Mouse (Mus musculus) embryonic facial prominence, embryonic 15.5 days (tissue): ENCODE measurements around the gene Gja8. TPM values are rescaled to one million over a fixed set of nuclear protein-coding genes. Genes with fewer than 3 reads are reported as not detected.

Source experiments
- ATAC-seq: fragments of 200-750 bp; cut with Nextera tagmentation; 2 replicates; pipeline ENCODE4 v1.8.0; 2017; ENCODE audit warnings: low read depth, moderate TSS enrichment; ENCODE audit not compliant: insufficient number of reproducible peaks, low FRiP score, low TSS enrichment
- H3K27ac ChIP-seq: fragments of 300-500 bp; sonication (generic); replicated peaks from 2 replicates; pipeline ENCODE4 v1.5.1; 2015; ENCODE audit warnings: mild to moderate bottlenecking, inconsistent platforms
- H3K27me3 ChIP-seq: fragments of 300-500 bp; sonication (generic); 2 replicates; pipeline ENCODE4 v1.6.1; 2015; ENCODE audit warnings: inconsistent platforms
- H3K36me3 ChIP-seq: fragments of 300-500 bp; sonication (generic); 2 replicates; pipeline ENCODE4 v1.6.1; 2015; ENCODE audit warnings: mild to moderate bottlenecking, inconsistent platforms
- H3K4me1 ChIP-seq: fragments of 300-500 bp; sonication (generic); 2 replicates; pipeline ENCODE4 v1.6.1; 2015; ENCODE audit warnings: inconsistent platforms
- H3K4me2 ChIP-seq: fragments of 300-500 bp; sonication (generic); replicated peaks from 2 replicates; pipeline ENCODE4 v1.6.1; 2015; ENCODE audit warnings: mild to moderate bottlenecking, inconsistent platforms
- H3K4me3 ChIP-seq: fragments of 300-500 bp; sonication (generic); replicated peaks from 2 replicates; pipeline ENCODE4 v1.5.1; 2015; ENCODE audit warnings: mild to moderate bottlenecking, inconsistent platforms
- H3K9ac ChIP-seq: fragments of 300-500 bp; sonication (generic); 2 replicates; pipeline ENCODE4 v1.6.1; 2015; ENCODE audit warnings: inconsistent platforms
- H3K9me3 ChIP-seq: fragments of 300-500 bp; sonication (generic); replicated peaks from 2 replicates; pipeline ENCODE4 v1.6.1; 2016; ENCODE audit warnings: inconsistent platforms
- WGBS: fragments of 180-500 bp; shearing (Covaris S2); methylation state at CpG from one replicate; pipeline ENCODE4 v1.1.7; 2015; 5-methylcytosine and 5-hydroxymethylcytosine counted together
- polyA plus RNA-seq: library from polyadenylated mRNA; unstranded; fragments of >200 nt; fragmentation: Nextera tagmentation; extraction: Ambion mirVana; gene quantifications from 2 replicates; pipeline ENCODE4 v1.2.1, GENCODE M21; 2015

Gene Gja8
- polyA plus RNA-seq: 0.03 and 0.07 TPM in 2 replicates

GRCm38 (mm10) chr3:96925920-96926319, at the start of gene Gja8:
Gene Gja8, minus strand, starts transcription at chr3:96926020.
- H3K9ac ChIP-seq: no peak within 1 kb of the TSS
- no peak for ATAC-seq
- H3K27ac ChIP-seq: no peak within 1 kb of the TSS
- WGBS: 55% methylated on average over 6 of the region's 6 CpGs
- H3K36me3 ChIP-seq: no peaks in the 10 kb centered on the region
- no peak within 1 kb of the TSS for H3K4me3 ChIP-seq
- H3K9me3 ChIP-seq: no peaks in the 10 kb centered on the region
- H3K4me2 ChIP-seq: no peak within 1 kb of the TSS
- H3K4me1 ChIP-seq: 0 out of 2 replicates have a peak, but pooled peaks cover 3% of the 10 kb centered on the region
- H3K27me3 ChIP-seq: no peaks in the 10 kb centered on the region

GRCm38 (mm10) chr3:96974467-96974866, 48.6 kb upstream of the Gja8 start:
- Histone ChIP-seq H3K36me3 (no peaks in the 10 kb centered on the region), H3K4me3 (no peak overlapping the region), H3K9ac (no peak overlapping the region), H3K27me3 (no peaks in the 10 kb centered on the region), H3K27ac (no peak overlapping the region), H3K4me2 (no peak overlapping the region), H3K9me3 (no peaks in the 10 kb centered on the region), H3K4me1 (no peaks in the 10 kb centered on the region)
- WGBS: 80% methylated on average over 7 of the region's 7 CpGs
- ATAC-seq: no peak

- no peaks in the 10 kb centered on the region for H3K36me3 ChIP-seq
- no peaks in the 10 kb centered on the region for H3K4me1 ChIP-seq
- 66% methylated on average over 7 of the region's 7 CpGs for WGBS
- no peaks in the 10 kb centered on the region for H3K27me3 ChIP-seq
- no peak for ATAC-seq
- H3K27ac ChIP-seq: no peak overlapping the region
- H3K9me3 ChIP-seq: no peaks in the 10 kb centered on the region
- H3K9ac ChIP-seq: no peak overlapping the region
- no peak overlapping the region for H3K4me2 ChIP-seq
- no peak overlapping the region for H3K4me3 ChIP-seq
Measured at GRCm38 (mm10) chr3:96970986-96971385, 45.2 kb upstream of the Gja8 start.

GRCm38 (mm10) chr3:96963088-96964034, 37.5 kb upstream of the Gja8 start:
- Histone ChIP-seq H3K4me3 (no peak overlapping the region), H3K27ac (no peak overlapping the region), H3K27me3 (no peaks in the 10 kb centered on the region), H3K36me3 (no peaks in the 10 kb centered on the region), H3K4me2 (no peak overlapping the region), H3K9ac (no peak overlapping the region), H3K9me3 (no peaks in the 10 kb centered on the region), H3K4me1 (0 out of 2 replicates have a peak, but pooled peaks cover 5% of the 10 kb centered on the region)
- WGBS: 65% methylated on average over 12 of the region's 12 CpGs
- ATAC-seq: no peak

GRCm38 (mm10) chr3:96960597-96960996, 34.8 kb upstream of the Gja8 start:
- no peak for ATAC-seq
- H3K4me1 ChIP-seq: 0 out of 2 replicates have a peak, but pooled peaks cover 5% of the 10 kb centered on the region
- no peaks in the 10 kb centered on the region for H3K36me3 ChIP-seq
- no peaks in the 10 kb centered on the region for H3K27me3 ChIP-seq
- H3K9ac ChIP-seq: no peak overlapping the region
- no peaks in the 10 kb centered on the region for H3K9me3 ChIP-seq
- no peak overlapping the region for H3K27ac ChIP-seq
- H3K4me3 ChIP-seq: no peak overlapping the region
- peak overlapping the region; percentile 6; the same call in 1 of the 2 replicates for H3K4me2 ChIP-seq
- 12% methylated on average over 8 of the region's 8 CpGs for WGBS

GRCm38 (mm10) chr3:96953489-96954233, 27.8 kb upstream of the Gja8 start:
- H3K36me3 ChIP-seq: no peaks in the 10 kb centered on the region
- no peaks in the 10 kb centered on the region for H3K27me3 ChIP-seq
- no peaks in the 10 kb centered on the region for H3K9me3 ChIP-seq
- H3K9ac ChIP-seq: no peak overlapping the region
- H3K4me2 ChIP-seq: no peak overlapping the region
- H3K27ac ChIP-seq: no peak overlapping the region
- H3K4me3 ChIP-seq: no peak overlapping the region
- 0 out of 2 replicates have a peak, but pooled peaks cover 7% of the 10 kb centered on the region for H3K4me1 ChIP-seq
- WGBS: 41% methylated on average over 14 of the region's 14 CpGs
- no peak for ATAC-seq

- no peak overlapping the region for H3K4me3 ChIP-seq
- H3K9me3 ChIP-seq: no peaks in the 10 kb centered on the region
- no peak overlapping the region for H3K9ac ChIP-seq
- no peak for ATAC-seq
- H3K4me1 ChIP-seq: no peaks in the 10 kb centered on the region
- H3K27me3 ChIP-seq: no peaks in the 10 kb centered on the region
- no peak overlapping the region for H3K4me2 ChIP-seq
- H3K36me3 ChIP-seq: no peaks in the 10 kb centered on the region
- no peak overlapping the region for H3K27ac ChIP-seq
- 82% methylated on average over 2 of the region's 2 CpGs for WGBS
Measured at GRCm38 (mm10) chr3:96942706-96943105, 16.9 kb upstream of the Gja8 start.

- H3K4me3 ChIP-seq: peak overlapping the region; percentile 28
- H3K9ac ChIP-seq: no peak overlapping the region
- no peak; the same call in 1 of the 2 replicates for ATAC-seq
- H3K27ac ChIP-seq: no peak overlapping the region
- H3K36me3 ChIP-seq: no peaks in the 10 kb centered on the region
- H3K27me3 ChIP-seq: peaks cover 8% of the 10 kb centered on the region; the same call in 1 of the 2 replicates
- 8% methylated on average over 11 of the region's 11 CpGs for WGBS
- H3K4me2 ChIP-seq: peak overlapping the region; percentile 39; the same call in 1 of the 2 replicates
- no peaks in the 10 kb centered on the region for H3K4me1 ChIP-seq
- H3K9me3 ChIP-seq: no peaks in the 10 kb centered on the region
Measured at GRCm38 (mm10) chr3:96938738-96939137, 12.9 kb upstream of the Gja8 start.

GRCm38 (mm10) chr3:96937606-96938005, 11.8 kb upstream of the Gja8 start:
- Histone ChIP-seq H3K27me3 (peaks cover 8% of the 10 kb centered on the region; the same call in 1 of the 2 replicates), H3K4me3 (no peak overlapping the region), H3K9ac (no peak overlapping the region), H3K4me1 (no peaks in the 10 kb centered on the region), H3K36me3 (no peaks in the 10 kb centered on the region), H3K27ac (no peak overlapping the region), H3K9me3 (no peaks in the 10 kb centered on the region), H3K4me2 (no peak overlapping the region)
- ATAC-seq: no peak
- WGBS: 29% methylated on average over 5 of the region's 5 CpGs

- no peak overlapping the region for H3K4me2 ChIP-seq
- WGBS: 6% methylated on average over 6 of the region's 6 CpGs
- H3K9ac ChIP-seq: no peak overlapping the region
- no peaks in the 10 kb centered on the region for H3K4me1 ChIP-seq
- ATAC-seq: no peak
- no peaks in the 10 kb centered on the region for H3K36me3 ChIP-seq
- H3K9me3 ChIP-seq: no peaks in the 10 kb centered on the region
- H3K4me3 ChIP-seq: no peak overlapping the region
- H3K27ac ChIP-seq: no peak overlapping the region
- peaks cover 8% of the 10 kb centered on the region for H3K27me3 ChIP-seq
Measured at GRCm38 (mm10) chr3:96936241-96936640, 10.4 kb upstream of the Gja8 start.

- Histone ChIP-seq H3K27ac (no peak overlapping the region), H3K9ac (no peak overlapping the region), H3K36me3 (no peaks in the 10 kb centered on the region), H3K9me3 (no peaks in the 10 kb centered on the region), H3K4me3 (no peak overlapping the region), H3K27me3 (peaks cover 8% of the 10 kb centered on the region), H3K4me2 (no peak overlapping the region), H3K4me1 (0 out of 2 replicates have a peak, but pooled peaks cover 3% of the 10 kb centered on the region)
- 28% methylated on average over 5 of the region's 5 CpGs for WGBS
- no peak for ATAC-seq
Measured at GRCm38 (mm10) chr3:96931261-96931681, 5.5 kb upstream of the Gja8 start.
